Mouse (Mus musculus) liver, embryonic 16.5 days (tissue): Measurements from ENCODE around the gene Gm12184. TPM values are rescaled to one million over a fixed set of nuclear protein-coding genes. Genes with fewer than 3 reads are reported as not detected.
A peak's percentile ranks its signal among the peaks of the same experiment; 100 is the strongest.

Experiments used
- ATAC-seq: fragments of 200-750 bp; cut with Nextera tagmentation; 2 replicates; pipeline ENCODE4 v1.8.0; 2017; ENCODE audit warnings: low read depth, mild to moderate bottlenecking, moderate number of reproducible peaks, moderate library complexity
- H3K27ac ChIP-seq: fragments of 300-500 bp; sonication (generic); 2 replicates; pipeline ENCODE4 v1.5.1; 2014; ENCODE audit warnings: mild to moderate bottlenecking, low read length
- H3K27me3 ChIP-seq: fragments of 300-500 bp; sonication (generic); 2 replicates; pipeline ENCODE4 v1.6.1; 2014; ENCODE audit warnings: low read depth, low read length, mixed read lengths; ENCODE audit not compliant: control insufficient read depth, insufficient read depth
- H3K36me3 ChIP-seq: fragments of 300-500 bp; sonication (generic); 2 replicates; pipeline ENCODE4 v1.6.1; 2014; ENCODE audit warnings: mild to moderate bottlenecking; ENCODE audit not compliant: control insufficient read depth, insufficient read depth
- H3K4me1 ChIP-seq: fragments of 300-500 bp; sonication (generic); 2 replicates; pipeline ENCODE4 v1.6.1; 2014; ENCODE audit warnings: low read depth, low read length, mixed read lengths; ENCODE audit not compliant: control insufficient read depth
- H3K4me2 ChIP-seq: fragments of 300-500 bp; sonication (generic); 2 replicates; pipeline ENCODE4 v1.6.1; 2014; ENCODE audit warnings: low read depth, low read length, mixed read lengths
- H3K4me3 ChIP-seq: fragments of 300-500 bp; sonication (generic); 2 replicates; pipeline ENCODE4 v1.5.1; 2014; ENCODE audit warnings: low read depth, mild to moderate bottlenecking, low read length
- H3K9ac ChIP-seq: fragments of 300-500 bp; sonication (generic); 2 replicates; pipeline ENCODE4 v1.6.1; 2014; ENCODE audit warnings: low read depth, low read length
- H3K9me3 ChIP-seq: fragments of 300-500 bp; sonication (generic); replicated peaks from 2 replicates; pipeline ENCODE4 v1.6.1; 2016; ENCODE audit warnings: low read length; ENCODE audit not compliant: control insufficient read depth
- WGBS: fragments of 180-500 bp; shearing (Covaris S2); extraction: QIAGEN DNeasy Blood & Tissue Kit; methylation state at CpG from one replicate; pipeline ENCODE4 v1.1.7; 2014; ENCODE audit not compliant: insufficient replicate concordance; 5-methylcytosine and 5-hydroxymethylcytosine counted together
- polyA plus RNA-seq: library from polyadenylated mRNA; unstranded; fragments of >200 nt; fragmentation: Nextera tagmentation; extraction: Ambion mirVana; gene quantifications from 2 replicates; pipeline ENCODE4 v1.2.1, GENCODE M21; 2015

The Gm12184 gene
- polyA plus RNA-seq, 1 experiment from 2014 or later = 0.22 TPM

GRCm38 (mm10) chr11:48789973-48790823 lies 36.3 kb downstream of the Gm12184 start:
- no peaks in the 10 kb centered on the region for H3K27me3 ChIP-seq
- no peaks in the 10 kb centered on the region for H3K36me3 ChIP-seq
- peak overlapping the region; percentile 18; the same call in 1 of the 2 replicates for H3K4me3 ChIP-seq
- ATAC-seq = peak; percentile 65; the same call in 1 of the 2 replicates
- H3K9ac ChIP-seq = no peak overlapping the region
- peaks cover 14% of the 10 kb centered on the region for H3K4me1 ChIP-seq
- H3K27ac ChIP-seq = no peak overlapping the region
- H3K9me3 ChIP-seq = no peaks in the 10 kb centered on the region
- 14% methylated on average over 20 of the region's 20 CpGs for WGBS
- peak overlapping the region; percentile 40; the same call in 1 of the 2 replicates for H3K4me2 ChIP-seq

GRCm38 (mm10) chr11:48789215-48789614 lies 37.2 kb downstream of the Gm12184 start:
- Histone ChIP-seq H3K27ac (no peak overlapping the region), H3K4me3 (no peak overlapping the region), H3K4me1 (peaks cover 14% of the 10 kb centered on the region), H3K36me3 (no peaks in the 10 kb centered on the region), H3K9me3 (no peaks in the 10 kb centered on the region), H3K4me2 (no peak overlapping the region), H3K27me3 (no peaks in the 10 kb centered on the region), H3K9ac (no peak overlapping the region)
- 75% methylated on average over 5 of the region's 5 CpGs for WGBS
- ATAC-seq = no peak

- Histone ChIP-seq H3K9ac (peak overlapping the region; percentile 29), H3K9me3 (no peaks in the 10 kb centered on the region), H3K27ac (no peak overlapping the region), H3K36me3 (no peaks in the 10 kb centered on the region), H3K4me1 (peaks cover 14% of the 10 kb centered on the region), H3K4me2 (peak overlapping the region; percentile 65), H3K4me3 (peak overlapping the region; percentile 56), H3K27me3 (no peaks in the 10 kb centered on the region)
- ATAC-seq = no peak
- 4% methylated on average over 16 of the region's 16 CpGs for WGBS
Measured at GRCm38 (mm10) chr11:48788311-48789089, 38.0 kb downstream of the Gm12184 start.

- no peaks in the 10 kb centered on the region for H3K27me3 ChIP-seq
- peak overlapping the region; percentile 56 for H3K4me3 ChIP-seq
- no peak overlapping the region for H3K9ac ChIP-seq
- 39% methylated on average over 10 of the region's 10 CpGs for WGBS
- H3K27ac ChIP-seq = no peak overlapping the region
- no peaks in the 10 kb centered on the region for H3K9me3 ChIP-seq
- peaks cover 14% of the 10 kb centered on the region for H3K4me1 ChIP-seq
- H3K36me3 ChIP-seq = no peaks in the 10 kb centered on the region
- peak; percentile 63 for ATAC-seq
- H3K4me2 ChIP-seq = peak overlapping the region; percentile 65
Measured at GRCm38 (mm10) chr11:48787455-48788211, 38.8 kb downstream of the Gm12184 start.

GRCm38 (mm10) chr11:48782243-48782642 lies 44.2 kb downstream of the Gm12184 start:
- no peak for ATAC-seq
- Histone ChIP-seq H3K27ac (no peak overlapping the region), H3K4me3 (no peak overlapping the region), H3K9me3 (no peaks in the 10 kb centered on the region), H3K27me3 (no peaks in the 10 kb centered on the region), H3K4me1 (no peaks in the 10 kb centered on the region), H3K36me3 (no peaks in the 10 kb centered on the region), H3K9ac (no peak overlapping the region), H3K4me2 (no peak overlapping the region)
- 71% methylated on average over 4 of the region's 4 CpGs for WGBS

GRCm38 (mm10) chr11:48779450-48779849 lies 47.0 kb downstream of the Gm12184 start:
- ATAC-seq = no peak
- no peak overlapping the region for H3K4me3 ChIP-seq
- H3K4me1 ChIP-seq = no peaks in the 10 kb centered on the region
- no peak overlapping the region for H3K9ac ChIP-seq
- no peaks in the 10 kb centered on the region for H3K9me3 ChIP-seq
- H3K4me2 ChIP-seq = no peak overlapping the region
- H3K36me3 ChIP-seq = no peaks in the 10 kb centered on the region
- 33% methylated on average over 7 of the region's 7 CpGs for WGBS
- H3K27ac ChIP-seq = no peak overlapping the region
- H3K27me3 ChIP-seq = no peaks in the 10 kb centered on the region

- no peaks in the 10 kb centered on the region for H3K4me1 ChIP-seq
- H3K27me3 ChIP-seq = no peaks in the 10 kb centered on the region
- no peak for ATAC-seq
- H3K4me2 ChIP-seq = no peak overlapping the region
- H3K36me3 ChIP-seq = no peaks in the 10 kb centered on the region
- no peak overlapping the region for H3K4me3 ChIP-seq
- no peaks in the 10 kb centered on the region for H3K9me3 ChIP-seq
- no peak overlapping the region for H3K9ac ChIP-seq
- WGBS = 71% methylated on average over 9 of the region's 9 CpGs
- H3K27ac ChIP-seq = no peak overlapping the region
Measured at GRCm38 (mm10) chr11:48777303-48777702, 49.2 kb downstream of the Gm12184 start.

- no peak overlapping the region for H3K4me3 ChIP-seq
- H3K4me1 ChIP-seq = no peaks in the 10 kb centered on the region
- ATAC-seq = no peak
- no peak overlapping the region for H3K4me2 ChIP-seq
- WGBS = 32% methylated on average over 9 of the region's 9 CpGs
- H3K9ac ChIP-seq = no peak overlapping the region
- H3K36me3 ChIP-seq = no peaks in the 10 kb centered on the region
- no peak overlapping the region for H3K27ac ChIP-seq
- H3K9me3 ChIP-seq = no peaks in the 10 kb centered on the region
- H3K27me3 ChIP-seq = no peaks in the 10 kb centered on the region
Measured at GRCm38 (mm10) chr11:48776664-48777063, 49.8 kb downstream of the Gm12184 start.
